Mouse (Mus musculus) ES-E14 (cell line): Measurements from ENCODE around the gene Lpp. TPM values are rescaled to one million over a fixed set of nuclear protein-coding genes. Genes with fewer than 3 reads are reported as not detected.

ENCODE experiments used
- DNase-seq: peaks from one replicate; pipeline ENCODE4 v3.0.0-alpha.2; 2013; ENCODE audit warnings: low read depth, low spot score
- H3K27ac ChIP-seq: 2 replicates; pipeline ENCODE4 v1.5.1; 2012; ENCODE audit warnings: low read depth, mild to moderate bottlenecking, low read length, moderate library complexity, mixed read lengths; ENCODE audit not compliant: poor library complexity, insufficient read depth, severe bottlenecking
- H3K36me3 ChIP-seq: 2 replicates; pipeline ENCODE4 v1.6.1; 2012; ENCODE audit warnings: mild to moderate bottlenecking, low read length, moderate library complexity, mixed read lengths; ENCODE audit not compliant: control insufficient read depth, poor library complexity, insufficient read depth, severe bottlenecking
- H3K4me1 ChIP-seq, 2 experiments: fragments of 150-350 bp in 1 of 2; sonication (generic) in 1 of 2; 2 replicates each; pipeline ENCODE4 v1.6.1; 2012; ENCODE audit warnings: low read length in 2 of 2, mild to moderate bottlenecking in 1 of 2, mixed read lengths in 1 of 2; ENCODE audit not compliant: control insufficient read depth in 2 of 2, insufficient read depth in 2 of 2, poor library complexity in 1 of 2
- H3K4me3 ChIP-seq, 2 experiments: fragments of 150-350 bp in 1 of 2; sonication (generic) in 1 of 2; 2 replicates each; pipeline ENCODE4 v1.5.1; 2012; ENCODE audit warnings: low read length in 2 of 2, low read depth in 1 of 2, mild to moderate bottlenecking in 1 of 2, mixed read lengths in 1 of 2; ENCODE audit not compliant: insufficient read depth in 1 of 2, poor library complexity in 1 of 2, severe bottlenecking in 1 of 2
- H3K9ac ChIP-seq: 2 replicates; pipeline ENCODE4 v1.6.1; 2012; ENCODE audit warnings: low read depth, mild to moderate bottlenecking, low read length, mixed read lengths; ENCODE audit not compliant: poor library complexity, insufficient read depth, severe bottlenecking
- H3K9me3 ChIP-seq: fragments of 150-350 bp; sonication (generic); 2 replicates; pipeline ENCODE4 v1.6.1; 2012; ENCODE audit warnings: low read depth, mild to moderate bottlenecking, low read length; ENCODE audit not compliant: control insufficient read depth, insufficient read depth
- CHD2 ChIP-seq: IDR thresholded peaks from 2 replicates; pipeline ENCODE4 v1.6.1; 2014; ENCODE audit warnings: mild to moderate bottlenecking, low read depth, low read length, inconsistent platforms
- HCFC1 ChIP-seq: IDR thresholded peaks from 2 replicates; pipeline ENCODE4 v1.6.1; 2012; ENCODE audit warnings: low read length, inconsistent platforms, borderline replicate concordance; ENCODE audit not compliant: insufficient read depth
- MAFK ChIP-seq: IDR thresholded peaks from 2 replicates; pipeline ENCODE4 v1.6.1; 2014; ENCODE audit warnings: mild to moderate bottlenecking, low read depth, low read length, inconsistent platforms; ENCODE audit not compliant: insufficient read depth
- ZC3H11A ChIP-seq: IDR thresholded peaks from 2 replicates; pipeline ENCODE4 v1.6.1; 2012; ENCODE audit warnings: low read depth, mild to moderate bottlenecking, inconsistent platforms, low read length, borderline replicate concordance
- ZNF384 ChIP-seq: IDR thresholded peaks from 2 replicates; pipeline ENCODE4 v1.6.1; 2012; ENCODE audit warnings: low read depth, low read length, inconsistent platforms
- in situ Hi-C, 2 experiments: fragments of 600-800 bp; cut with MboI; formaldehyde crosslinking; loops; one replicate each; pipeline ENCODE4 v1.15.1; 2025; ENCODE audit warnings: low sequenced_read_pairs in 2 of 2, inconsistent platforms in 1 of 2; ENCODE audit not compliant: unreplicated experiment in 2 of 2
- total RNA-seq: library from RNA; depleted of rRNA; stranded (reverse); fragments of 300-350 nt; gene quantifications from 2 replicates; pipeline ENCODE4 v1.2.3, GENCODE M21; 2012

Gene Lpp
- total RNA-seq, 1 experiment: 31.4 TPM

DNA sequence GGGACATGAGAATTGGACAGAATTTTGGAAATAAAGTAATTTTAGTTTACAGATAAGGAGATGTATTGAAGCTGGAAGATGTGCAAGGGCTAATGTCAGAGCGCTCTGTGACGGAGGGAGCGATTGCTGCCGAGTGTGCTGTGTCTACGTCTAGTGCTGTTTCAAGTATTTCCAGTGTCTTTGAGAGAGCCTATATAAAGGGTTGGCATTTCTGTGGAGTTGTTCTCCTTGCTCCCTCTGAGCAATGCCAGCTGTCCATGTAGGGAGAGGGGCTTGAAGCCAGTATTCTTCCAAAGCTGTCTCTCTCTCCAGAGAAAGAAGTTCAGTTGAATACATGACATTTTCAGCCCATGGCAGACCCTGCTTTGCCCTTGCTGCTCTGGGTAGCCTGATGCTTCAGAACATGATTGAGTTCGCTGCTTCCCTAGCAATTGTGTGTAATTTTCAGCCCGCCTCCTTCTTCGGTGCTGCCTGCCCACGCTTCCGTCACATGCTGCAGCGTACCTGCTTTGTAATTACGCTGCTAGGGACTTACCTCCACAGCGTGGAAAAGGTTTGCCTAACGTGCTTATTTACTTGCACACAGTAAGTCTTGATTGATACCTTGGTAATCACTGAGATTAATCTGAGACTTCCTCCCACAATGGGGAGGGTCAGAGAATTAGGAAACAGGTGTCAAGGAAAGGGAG, 207.1 kb downstream of the Lpp start:
- TF ChIP-seq MAFK (no peak), HCFC1 (no peak), CHD2 (no peak), ZNF384 (no peak), ZC3H11A (no peak)
- in situ Hi-C loops: no loop called here
- Histone ChIP-seq H3K4me3 (no peak overlapping the region), H3K36me3 (no peaks in the 10 kb centered on the region), H3K4me1 (no peaks in the 10 kb centered on the region), H3K9me3 (no peaks in the 10 kb centered on the region), H3K9ac (no peak overlapping the region), H3K27ac (no peak overlapping the region)
- no peak for DNase-seq

DNA sequence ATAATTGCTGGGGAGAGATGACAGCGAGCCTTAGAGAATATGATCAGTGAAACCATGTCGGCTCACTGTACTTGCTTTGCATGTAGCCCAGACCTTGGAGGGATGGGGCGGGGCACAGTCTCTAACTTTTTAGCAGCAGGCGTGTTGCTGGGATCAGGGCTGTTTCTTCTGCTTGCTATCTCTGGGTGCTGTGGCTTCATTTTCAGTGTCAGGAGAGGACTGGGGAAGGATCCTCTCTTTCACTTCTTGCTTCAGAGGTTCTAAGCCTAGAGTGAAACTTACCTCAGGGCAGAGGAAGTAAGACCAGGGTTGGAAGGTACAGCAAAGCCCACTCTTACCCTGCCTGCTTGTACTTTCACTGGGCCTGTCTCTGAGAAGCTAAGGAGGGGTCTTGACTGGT, 210.0 kb downstream of the Lpp start:
- H3K4me1 ChIP-seq: no peaks in the 10 kb centered on the region
- H3K36me3 ChIP-seq: no peaks in the 10 kb centered on the region
- H3K4me3 ChIP-seq: no peak overlapping the region
- H3K9ac ChIP-seq: no peak overlapping the region
- no peak for DNase-seq
- no peaks in the 10 kb centered on the region for H3K9me3 ChIP-seq
- TF ChIP-seq MAFK: no peak
- no peak overlapping the region for H3K27ac ChIP-seq
- in situ Hi-C loops: no loop called here

DNA sequence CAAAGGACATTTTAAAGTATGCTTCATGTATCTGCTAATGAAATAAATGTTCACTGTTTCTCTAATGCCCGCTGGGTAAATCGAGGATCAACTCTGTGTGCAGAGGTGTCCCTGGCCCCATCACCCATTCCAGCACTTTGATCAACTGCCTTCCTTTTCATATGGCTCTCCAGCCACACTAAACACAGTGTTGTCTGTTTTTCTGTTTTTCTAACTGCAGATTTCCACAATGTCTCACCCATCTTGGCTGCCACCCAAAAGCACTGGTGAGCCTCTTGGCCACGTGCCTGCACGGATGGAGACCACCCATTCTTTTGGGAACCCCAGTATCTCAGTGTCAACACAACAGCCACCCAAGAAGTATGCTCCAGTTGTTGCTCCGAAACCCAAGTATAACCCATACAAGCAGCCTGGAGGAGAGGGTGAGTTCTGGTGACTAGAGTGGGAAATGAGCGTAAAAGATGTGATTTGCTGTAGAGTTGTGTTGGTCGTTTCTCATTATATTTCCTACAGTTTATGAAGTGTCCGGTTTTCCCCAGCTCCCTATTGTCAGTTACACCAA, 214.7 kb downstream of the Lpp start:
- H3K36me3 ChIP-seq: no peaks in the 10 kb centered on the region
- in situ Hi-C loops: no loop called here
- H3K4me1 ChIP-seq: no peaks in the 10 kb centered on the region
- H3K4me3 ChIP-seq: no peak overlapping the region
- H3K9ac ChIP-seq: no peak overlapping the region
- DNase-seq: no peak
- no peak for TF ChIP-seq CHD2
- no peak overlapping the region for H3K27ac ChIP-seq
- no peaks in the 10 kb centered on the region for H3K9me3 ChIP-seq

DNA sequence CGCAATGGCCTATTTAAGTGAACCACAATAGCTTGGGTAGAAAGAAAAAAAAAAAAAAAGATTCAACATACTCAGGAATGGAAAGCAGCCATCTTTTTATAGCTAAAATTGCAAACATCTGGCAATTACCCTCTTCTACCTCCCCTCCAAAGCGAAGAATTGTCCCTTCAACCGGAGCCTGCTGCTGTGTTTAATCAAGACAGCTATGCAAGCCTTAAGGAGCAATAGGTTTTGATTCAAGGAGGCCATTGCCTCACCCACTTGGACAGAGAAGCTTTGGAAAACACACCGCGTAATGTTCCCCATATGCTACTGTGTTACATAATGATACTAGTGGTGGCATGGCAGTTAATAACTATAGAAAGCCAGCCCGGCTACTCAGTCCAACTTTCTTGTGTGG, 226.2 kb downstream of the Lpp start:
- no peak for DNase-seq
- no peak overlapping the region for H3K4me3 ChIP-seq
- H3K4me1 ChIP-seq: no peaks in the 10 kb centered on the region
- no peak for TF ChIP-seq ZC3H11A
- no peak for TF ChIP-seq ZNF384
- no peak for TF ChIP-seq HCFC1
- no peak for TF ChIP-seq CHD2
- TF ChIP-seq MAFK: no peak
- H3K36me3 ChIP-seq: no peaks in the 10 kb centered on the region; the same call in 1 of the 2 replicates
- in situ Hi-C loops: no loop called here
- no peak overlapping the region for H3K27ac ChIP-seq
- no peak overlapping the region for H3K9ac ChIP-seq
- no peaks in the 10 kb centered on the region for H3K9me3 ChIP-seq

DNA sequence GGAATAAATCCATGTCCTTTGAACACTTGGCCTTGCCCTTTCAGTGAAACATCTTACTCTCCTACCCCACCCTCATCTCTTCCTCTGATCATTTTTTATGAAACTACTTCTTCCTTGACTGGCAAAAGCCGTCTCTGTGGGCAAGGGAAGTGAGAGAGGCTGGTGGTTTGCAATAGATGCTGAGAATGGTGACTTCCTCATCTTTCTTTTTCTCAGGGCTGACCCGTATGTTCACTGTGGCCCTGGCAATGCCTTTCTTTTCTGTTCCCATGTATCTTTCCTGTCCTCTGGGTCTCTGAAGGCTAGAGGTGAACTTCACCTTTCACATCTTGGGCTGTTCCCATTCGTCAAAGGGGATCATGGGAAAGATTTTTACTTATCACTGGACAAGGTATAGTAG, 226.7 kb downstream of the Lpp start:
- no peaks in the 10 kb centered on the region for H3K4me1 ChIP-seq
- no peak overlapping the region for H3K9ac ChIP-seq
- no peak overlapping the region for H3K27ac ChIP-seq
- no peak for TF ChIP-seq ZNF384
- TF ChIP-seq ZC3H11A: no peak
- TF ChIP-seq CHD2: no peak
- TF ChIP-seq MAFK: no peak
- TF ChIP-seq HCFC1: no peak
- in situ Hi-C loops: no loop called here
- H3K9me3 ChIP-seq: no peaks in the 10 kb centered on the region
- DNase-seq: no peak
- H3K36me3 ChIP-seq: no peaks in the 10 kb centered on the region; the same call in 1 of the 2 replicates
- no peak overlapping the region for H3K4me3 ChIP-seq
